Mouse (Mus musculus) adrenal gland, adult 18-20 months (tissue): ENCODE measurements around the gene Gm6993. TPM values are rescaled to one million over a fixed set of nuclear protein-coding genes. Genes with fewer than 3 reads are reported as not detected.

Experiments used
- DNase-seq, 2 experiments: peaks; one replicate each; pipeline ENCODE4 v3.0.0; 2021 to 2022; ENCODE audit warnings: low spot score in 2 of 2
- long read RNA-seq, 2 experiments: library from polyadenylated mRNA; stranded (forward); transcript quantifications; one replicate each; pipeline ENCODE4 v2.0.0; 2021
- total RNA-seq, 2 experiments: library from RNA; stranded (reverse); gene quantifications; 1 replicate in 1 of 2; 2 replicates in 1 of 2; pipeline ENCODE4 v1.2.3; 2021

Gm6993 gene
- total RNA-seq: not detected
- long read RNA-seq, experiment 1: 0 reads
- long read RNA-seq, experiment 2: 0 reads

- DNase-seq: no peak
Observed at GRCm38 (mm10) chr12:31240470-31240869, at the start of gene Gm6993. Gm6993 (plus strand) TSS chr12:31240770.

GRCm38 (mm10) chr12:31191329-31191954 is 49.1 kb upstream of the Gm6993 start:
- DNase-seq: no peak

GRCm38 (mm10) chr12:31202509-31202908 is 38.1 kb upstream of the Gm6993 start:
- no peak for DNase-seq

GRCm38 (mm10) chr12:31203746-31204455 is 36.7 kb upstream of the Gm6993 start:
- DNase-seq: no peak

GRCm38 (mm10) chr12:31204898-31205297 is 35.7 kb upstream of the Gm6993 start:
- no peak for DNase-seq

- no peak for DNase-seq
Observed at GRCm38 (mm10) chr12:31205983-31206633, 34.5 kb upstream of the Gm6993 start.

- DNase-seq: no peak
Observed at GRCm38 (mm10) chr12:31208766-31209165, 31.8 kb upstream of the Gm6993 start.

GRCm38 (mm10) chr12:31209377-31209805 is 31.2 kb upstream of the Gm6993 start:
- no peak for DNase-seq

- DNase-seq: no peak
Observed at GRCm38 (mm10) chr12:31213556-31213955, 27.0 kb upstream of the Gm6993 start.

- DNase-seq: no peak
Observed at GRCm38 (mm10) chr12:31215003-31215402, 25.6 kb upstream of the Gm6993 start.

GRCm38 (mm10) chr12:31217232-31217631 is 23.3 kb upstream of the Gm6993 start:
- no peak for DNase-seq

- no peak for DNase-seq
Observed at GRCm38 (mm10) chr12:31218774-31219173, 21.8 kb upstream of the Gm6993 start.

GRCm38 (mm10) chr12:31221522-31221921 is 19.0 kb upstream of the Gm6993 start:
- no peak for DNase-seq

GRCm38 (mm10) chr12:31222282-31222681 is 18.3 kb upstream of the Gm6993 start:
- DNase-seq: no peak

- no peak for DNase-seq
Observed at GRCm38 (mm10) chr12:31222741-31223140, 17.8 kb upstream of the Gm6993 start.

- no peak for DNase-seq
Observed at GRCm38 (mm10) chr12:31225451-31225850, 15.1 kb upstream of the Gm6993 start.

GRCm38 (mm10) chr12:31227167-31227566 is 13.4 kb upstream of the Gm6993 start:
- DNase-seq: no peak

- DNase-seq: no peak
Observed at GRCm38 (mm10) chr12:31228878-31229277, 11.7 kb upstream of the Gm6993 start.

GRCm38 (mm10) chr12:31232635-31233034 is 7.9 kb upstream of the Gm6993 start:
- no peak for DNase-seq

- no peak for DNase-seq
Observed at GRCm38 (mm10) chr12:31235018-31235417, 5.6 kb upstream of the Gm6993 start.

GRCm38 (mm10) chr12:31236861-31237595 is 3.5 kb upstream of the Gm6993 start:
- peak in 1 of 2 experiments; percentile 33 for DNase-seq
